Mouse (Mus musculus) midbrain, embryonic 14.5 days (tissue): ENCODE data around the gene Glb1. TPM values are rescaled to one million over a fixed set of nuclear protein-coding genes. Genes with fewer than 3 reads are reported as not detected.

Experiments
- ATAC-seq: fragments of 200-750 bp; cut with Nextera tagmentation; 2 replicates; pipeline ENCODE4 v1.8.0; 2017; ENCODE audit warnings: moderate number of reproducible peaks, moderate library complexity; ENCODE audit not compliant: low FRiP score, low TSS enrichment
- DNase-seq: peaks from one replicate; pipeline ENCODE4 v3.0.0-alpha.2; 2015
- H3K27ac ChIP-seq: fragments of 300-500 bp; sonication (generic); replicated peaks from 2 replicates; pipeline ENCODE4 v1.5.1; 2014; ENCODE audit warnings: mild to moderate bottlenecking, low read depth, low read length, moderate library complexity
- H3K27me3 ChIP-seq: fragments of 300-500 bp; sonication (generic); 2 replicates; pipeline ENCODE4 v1.6.1; 2014; ENCODE audit warnings: low read length, control low read depth, mixed read lengths; ENCODE audit not compliant: control insufficient read depth, insufficient read depth
- H3K36me3 ChIP-seq: fragments of 300-500 bp; sonication (generic); 2 replicates; pipeline ENCODE4 v1.6.1; 2014; ENCODE audit warnings: low read length, control low read depth; ENCODE audit not compliant: control insufficient read depth, insufficient read depth
- H3K4me1 ChIP-seq: fragments of 300-500 bp; sonication (generic); 2 replicates; pipeline ENCODE4 v1.6.1; 2014; ENCODE audit warnings: mild to moderate bottlenecking, antibody characterized with exemption, low read length, control low read depth; ENCODE audit not compliant: control insufficient read depth, insufficient read depth
- H3K4me2 ChIP-seq: fragments of 300-500 bp; sonication (generic); 2 replicates; pipeline ENCODE4 v1.6.1; 2014; ENCODE audit warnings: mild to moderate bottlenecking, low read length, moderate library complexity
- H3K4me3 ChIP-seq: fragments of 300-500 bp; sonication (generic); replicated peaks from 2 replicates; pipeline ENCODE4 v1.5.1; 2014; ENCODE audit warnings: low read depth, low read length
- H3K9ac ChIP-seq: fragments of 300-500 bp; sonication (generic); replicated peaks from 2 replicates; pipeline ENCODE4 v1.6.1; 2014; ENCODE audit warnings: mild to moderate bottlenecking, low read length, moderate library complexity
- H3K9me3 ChIP-seq: fragments of 300-500 bp; sonication (generic); 2 replicates; pipeline ENCODE4 v1.6.1; 2016; ENCODE audit warnings: low read length, control low read depth, mixed read lengths; ENCODE audit not compliant: control insufficient read depth
- WGBS: fragments of 180-500 bp; shearing (Covaris S2); extraction: QIAGEN DNeasy Blood & Tissue Kit; methylation state at CpG from one replicate; pipeline ENCODE4 v1.1.7; 2014; 5-methylcytosine and 5-hydroxymethylcytosine counted together
- polyA plus RNA-seq: library from polyadenylated mRNA; unstranded; fragments of >200 nt; fragmentation: Nextera tagmentation; extraction: Ambion mirVana; gene quantifications from 2 replicates; pipeline ENCODE4 v1.2.1, GENCODE M21; 2014

Glb1 gene
- polyA plus RNA-seq, 1 experiment from 2014 or later, result 27.9 TPM

DNA sequence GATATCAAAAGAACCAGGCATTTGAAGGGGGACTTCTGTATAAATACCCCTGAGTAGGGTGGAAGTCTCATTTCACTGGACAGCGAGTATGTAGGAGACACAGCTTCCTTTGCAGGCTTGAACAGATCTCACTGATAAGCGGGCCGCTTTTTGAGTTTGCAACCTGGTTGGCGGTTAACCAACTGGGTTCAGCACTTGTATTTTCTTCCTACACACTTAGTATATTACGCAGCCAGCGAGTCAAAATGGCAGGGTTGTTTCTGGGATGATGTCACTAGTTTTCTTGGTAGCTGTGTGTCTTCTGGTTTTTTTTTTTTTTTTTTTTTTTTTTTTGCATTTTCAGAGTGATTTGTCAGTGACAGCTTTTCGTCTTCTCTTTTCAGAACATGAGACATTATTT lies 20.9 kb downstream of the Glb1 start:
- DNase-seq, result no peak
- no peaks in the 10 kb centered on the region for H3K9me3 ChIP-seq
- H3K4me1 ChIP-seq, result no peaks in the 10 kb centered on the region
- no peaks in the 10 kb centered on the region for H3K27me3 ChIP-seq
- H3K9ac ChIP-seq, result no peak overlapping the region
- H3K4me2 ChIP-seq, result no peak overlapping the region
- H3K36me3 ChIP-seq, result 0 out of 2 replicates have a peak, but pooled peaks cover 9% of the 10 kb centered on the region
- H3K4me3 ChIP-seq, result no peak overlapping the region
- no peak for ATAC-seq
- 95% methylated on average over 7 of the region's 7 CpGs for WGBS
- no peak overlapping the region for H3K27ac ChIP-seq

DNA sequence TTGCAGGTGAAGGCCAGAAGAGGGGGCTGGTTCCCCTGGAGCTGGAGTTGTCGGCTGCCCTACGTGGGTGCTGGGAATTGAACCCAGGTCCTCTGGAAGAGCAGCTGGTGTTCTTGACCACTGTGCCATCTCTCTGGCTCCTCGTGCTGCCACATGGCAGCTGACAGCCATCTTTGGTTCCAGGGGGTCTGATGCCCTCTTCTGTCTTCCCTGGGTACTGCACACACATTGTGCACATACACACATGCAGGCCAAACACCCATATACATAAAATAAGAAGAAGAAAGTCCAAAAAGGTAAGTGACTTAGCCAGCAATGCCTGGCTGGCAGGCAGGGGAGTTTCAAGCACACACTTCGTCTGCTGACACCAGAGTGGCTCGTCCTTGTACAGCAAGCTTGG lies 24.7 kb downstream of the Glb1 start:
- no peak overlapping the region for H3K9ac ChIP-seq

DNA sequence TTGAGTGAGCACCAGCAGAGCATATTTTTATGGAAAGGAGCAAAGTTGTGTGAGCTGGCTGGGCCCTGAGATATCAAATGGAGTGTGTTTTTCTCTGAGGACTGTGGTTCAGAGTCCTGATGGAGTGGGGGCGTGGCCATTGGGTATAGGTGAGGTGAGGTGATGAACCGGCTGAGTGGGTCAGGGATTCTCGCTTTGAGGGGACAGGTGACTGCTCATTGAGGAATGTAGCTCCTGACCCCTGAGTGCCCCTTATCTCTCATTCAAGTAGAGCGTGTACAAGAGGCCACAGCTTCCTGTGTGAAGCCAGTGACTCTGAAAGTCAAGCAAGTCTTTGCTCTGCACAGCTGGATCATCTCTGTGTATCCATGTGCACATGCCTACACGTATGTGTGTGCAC lies 25.3 kb downstream of the Glb1 start:
- H3K27me3 ChIP-seq, result no peaks in the 10 kb centered on the region
- no peaks in the 10 kb centered on the region for H3K9me3 ChIP-seq
- DNase-seq (no peak), ATAC-seq (no peak)
- no peak overlapping the region for H3K9ac ChIP-seq
- H3K4me1 ChIP-seq, result no peaks in the 10 kb centered on the region
- 0 out of 2 replicates have a peak, but pooled peaks cover 9% of the 10 kb centered on the region for H3K36me3 ChIP-seq
- no peak overlapping the region for H3K4me2 ChIP-seq
- no peak overlapping the region for H3K27ac ChIP-seq
- no peak overlapping the region for H3K4me3 ChIP-seq
- WGBS, result 96% methylated on average over 5 of the region's 5 CpGs

More for the DNA sequence above, 24.7 kb downstream of the Glb1 start:
- Histone ChIP-seq H3K36me3 (0 out of 2 replicates have a peak, but pooled peaks cover 9% of the 10 kb centered on the region), H3K27ac (no peak overlapping the region), H3K4me1 (no peaks in the 10 kb centered on the region), H3K4me2 (no peak overlapping the region), H3K9me3 (no peaks in the 10 kb centered on the region), H3K4me3 (no peak overlapping the region), H3K27me3 (no peaks in the 10 kb centered on the region)
- 93% methylated on average over 5 of the region's 5 CpGs for WGBS
- ATAC-seq (no peak), DNase-seq (no peak)

DNA sequence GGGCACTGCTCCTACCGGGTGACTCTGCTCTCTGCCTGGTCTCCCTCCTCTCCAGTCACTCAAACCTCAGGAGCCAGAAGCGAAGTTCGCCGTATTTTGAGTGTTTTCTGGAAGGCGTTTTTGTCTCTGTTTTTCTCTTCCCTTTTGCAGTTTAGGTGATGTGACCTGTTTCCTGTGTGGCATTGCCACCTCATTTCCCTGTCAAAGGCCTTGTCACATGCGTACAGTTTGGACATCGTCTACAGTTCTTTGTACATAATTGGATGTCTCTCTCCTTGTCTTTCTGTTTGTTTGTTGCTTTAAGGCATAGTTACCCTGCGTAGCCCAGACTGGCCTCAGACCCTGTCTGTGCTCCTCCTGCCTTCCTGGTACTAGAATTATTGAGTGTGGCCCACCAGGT lies 26.5 kb downstream of the Glb1 start:
- no peak for ATAC-seq

DNA sequence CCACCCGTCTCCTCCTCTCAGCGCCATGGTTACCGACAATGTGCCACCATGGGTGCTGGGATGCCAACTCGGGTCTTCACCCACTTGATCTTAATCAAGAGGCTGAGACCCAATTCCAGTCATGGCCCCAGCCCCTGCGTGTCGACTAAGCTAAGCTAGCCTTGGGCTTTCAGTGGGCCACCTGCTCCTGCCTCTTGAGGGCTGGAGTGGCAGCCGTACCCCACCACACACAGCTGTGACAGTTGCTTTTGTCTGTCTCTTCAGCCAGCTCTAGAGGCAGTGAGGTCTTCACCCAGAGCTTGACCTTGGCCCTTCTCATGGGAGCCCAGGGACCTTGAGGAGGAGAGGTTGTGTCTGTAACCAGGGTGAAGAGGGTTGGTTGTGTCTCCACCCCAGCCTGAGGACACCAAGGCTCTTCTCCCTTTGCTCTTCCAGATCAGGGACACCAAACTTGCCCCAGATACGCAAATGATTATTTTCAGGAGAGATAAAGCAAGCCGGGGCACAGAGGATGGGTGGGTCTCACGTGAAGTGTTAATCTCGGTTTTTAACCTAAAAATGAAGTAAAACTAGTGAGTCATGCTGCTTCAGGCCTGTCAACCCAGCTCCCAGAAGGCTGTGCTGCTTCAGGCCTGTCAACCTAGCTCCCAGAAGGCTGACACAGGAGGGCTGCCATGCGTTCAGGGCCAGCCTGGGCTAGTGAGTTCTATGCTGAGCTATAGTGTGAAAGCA lies 27.4 kb downstream of the Glb1 start:
- no peaks in the 10 kb centered on the region for H3K4me1 ChIP-seq
- H3K9me3 ChIP-seq, result no peaks in the 10 kb centered on the region
- DNase-seq (no peak), ATAC-seq (no peak)
- no peak overlapping the region for H3K9ac ChIP-seq
- H3K36me3 ChIP-seq, result 0 out of 2 replicates have a peak, but pooled peaks cover 9% of the 10 kb centered on the region
- H3K27ac ChIP-seq, result no peak overlapping the region
- no peak overlapping the region for H3K4me2 ChIP-seq
- no peaks in the 10 kb centered on the region for H3K27me3 ChIP-seq
- H3K4me3 ChIP-seq, result no peak overlapping the region
- WGBS, result 83% methylated on average over 12 of the region's 12 CpGs

More for the DNA sequence above, 26.5 kb downstream of the Glb1 start:
- H3K27ac ChIP-seq, result no peak overlapping the region
- no peaks in the 10 kb centered on the region for H3K4me1 ChIP-seq
- H3K4me2 ChIP-seq, result no peak overlapping the region
- WGBS, result 92% methylated on average over 8 of the region's 8 CpGs
- H3K36me3 ChIP-seq, result 0 out of 2 replicates have a peak, but pooled peaks cover 9% of the 10 kb centered on the region
- no peak overlapping the region for H3K9ac ChIP-seq
- no peak overlapping the region for H3K4me3 ChIP-seq
- DNase-seq, result no peak
- H3K27me3 ChIP-seq, result no peaks in the 10 kb centered on the region
- no peaks in the 10 kb centered on the region for H3K9me3 ChIP-seq

DNA sequence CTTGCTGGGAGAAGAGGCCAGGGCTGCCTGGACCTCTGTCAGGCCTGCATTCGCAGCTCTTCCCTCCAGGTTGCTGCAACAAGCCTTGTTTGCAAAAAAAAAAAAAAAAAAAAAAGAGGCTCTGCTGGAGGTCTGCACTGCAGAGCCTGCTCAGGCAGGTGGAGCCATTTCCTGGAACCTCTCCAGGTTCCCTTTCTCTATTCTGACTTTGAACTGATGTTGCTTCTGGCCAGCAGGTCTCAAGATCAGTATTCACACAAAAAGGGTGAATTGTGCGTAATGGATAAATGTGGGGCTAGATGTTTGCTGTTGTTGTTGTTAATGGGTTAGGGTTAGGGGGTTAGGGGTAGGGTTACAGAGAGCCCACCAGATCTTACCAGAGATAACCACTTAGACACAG lies 34.8 kb downstream of the Glb1 start:
- Histone ChIP-seq H3K27ac (no peak overlapping the region), H3K4me2 (no peak overlapping the region), H3K36me3 (no peaks in the 10 kb centered on the region), H3K4me1 (no peaks in the 10 kb centered on the region), H3K4me3 (no peak overlapping the region), H3K9ac (no peak overlapping the region), H3K9me3 (peaks cover 3% of the 10 kb centered on the region; the same call in 1 of the 2 replicates), H3K27me3 (no peaks in the 10 kb centered on the region)
- DNase-seq, result no peak
- 83% methylated on average over 2 of the region's 2 CpGs for WGBS
- ATAC-seq, result no peak

DNA sequence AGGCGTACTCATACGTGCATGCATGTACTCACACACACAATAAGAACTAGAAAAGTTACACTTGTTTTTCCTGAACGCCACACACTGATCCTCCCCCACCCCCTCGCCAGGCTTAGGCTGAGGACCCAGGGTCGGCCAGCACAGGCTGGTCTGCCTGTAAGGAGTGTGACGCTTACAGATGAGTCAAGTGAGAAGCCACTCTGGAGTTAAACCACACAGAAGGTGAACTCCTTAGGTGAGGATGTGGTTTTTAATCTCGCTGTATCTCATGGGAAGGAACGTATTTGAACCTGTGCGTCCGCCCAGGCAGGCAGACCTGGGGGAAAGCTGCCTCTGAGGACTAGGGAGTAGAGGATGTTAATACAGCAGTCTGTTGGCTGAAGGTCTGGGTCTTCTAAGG lies 39.7 kb downstream of the Glb1 start:
- no peak for ATAC-seq
- H3K36me3 ChIP-seq, result no peaks in the 10 kb centered on the region
- no peaks in the 10 kb centered on the region for H3K4me1 ChIP-seq
- WGBS, result 86% methylated on average over 10 of the region's 10 CpGs
- no peak overlapping the region for H3K9ac ChIP-seq
- no peak overlapping the region for H3K4me3 ChIP-seq
- DNase-seq, result no peak
- H3K27me3 ChIP-seq, result no peaks in the 10 kb centered on the region
- H3K9me3 ChIP-seq, result peaks cover 3% of the 10 kb centered on the region; the same call in 1 of the 2 replicates
- H3K27ac ChIP-seq, result no peak overlapping the region
- no peak overlapping the region for H3K4me2 ChIP-seq

DNA sequence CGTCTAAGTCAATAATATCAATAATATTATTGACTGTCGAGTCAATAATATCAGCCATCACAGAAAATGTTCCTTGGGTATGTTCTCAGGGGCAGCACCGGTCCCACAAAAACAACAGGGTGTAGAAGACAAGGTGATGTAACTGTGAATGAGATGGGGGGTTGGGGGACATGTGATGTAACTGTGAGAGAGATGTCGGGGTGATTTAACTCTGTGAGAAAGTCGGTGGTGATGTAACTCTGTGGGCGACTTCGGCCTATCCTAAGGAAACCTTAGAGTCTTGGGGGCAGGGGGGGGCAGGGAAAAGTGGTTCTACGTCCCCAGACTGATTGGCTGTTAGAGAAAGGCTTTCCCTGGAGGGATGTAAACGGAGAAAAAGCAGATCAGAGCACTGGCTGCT lies 41.3 kb downstream of the Glb1 start:
- no peak overlapping the region for H3K4me2 ChIP-seq
- ATAC-seq (no peak), DNase-seq (no peak)
- H3K4me3 ChIP-seq, result no peak overlapping the region
- H3K9me3 ChIP-seq, result no peaks in the 10 kb centered on the region
- H3K27ac ChIP-seq, result no peak overlapping the region
- H3K36me3 ChIP-seq, result no peaks in the 10 kb centered on the region
- 95% methylated on average over 9 of the region's 9 CpGs for WGBS
- no peak overlapping the region for H3K9ac ChIP-seq
- H3K4me1 ChIP-seq, result no peaks in the 10 kb centered on the region
- H3K27me3 ChIP-seq, result no peaks in the 10 kb centered on the region

DNA sequence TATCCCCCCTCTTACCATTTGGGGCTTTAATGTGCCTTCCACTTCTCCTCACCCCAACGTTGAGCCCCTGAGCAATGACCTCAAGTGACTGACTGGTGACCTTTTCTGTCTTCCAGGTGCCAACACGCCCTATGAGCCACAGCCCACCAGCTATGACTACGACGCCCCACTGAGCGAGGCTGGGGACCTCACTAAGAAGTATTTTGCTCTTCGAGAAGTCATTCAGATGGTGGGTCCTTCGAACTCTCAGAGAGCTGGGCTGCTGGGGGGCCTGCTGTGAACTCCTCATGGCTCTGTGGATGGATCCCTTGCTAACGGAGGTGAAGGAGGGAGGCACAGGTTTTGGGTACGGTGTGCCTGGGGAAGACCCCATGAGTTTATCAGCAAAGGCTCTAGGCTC lies 42.0 kb downstream of the Glb1 start:
- Histone ChIP-seq H3K4me2 (no peak overlapping the region), H3K9me3 (no peaks in the 10 kb centered on the region), H3K4me1 (no peaks in the 10 kb centered on the region), H3K27me3 (no peaks in the 10 kb centered on the region), H3K36me3 (no peaks in the 10 kb centered on the region), H3K4me3 (no peak overlapping the region), H3K27ac (no peak overlapping the region), H3K9ac (no peak overlapping the region)
- 86% methylated on average over 9 of the region's 9 CpGs for WGBS
- ATAC-seq (no peak), DNase-seq (no peak)
